Mouse (Mus musculus) 416B (cell line): Measurements from ENCODE around the gene Rab3il1.

ENCODE experiments used
- DNase-seq: peaks from one replicate; pipeline ENCODE4 v3.0.0; 2011; ENCODE audit warnings: low read depth

Gene Rab3il1

DNA sequence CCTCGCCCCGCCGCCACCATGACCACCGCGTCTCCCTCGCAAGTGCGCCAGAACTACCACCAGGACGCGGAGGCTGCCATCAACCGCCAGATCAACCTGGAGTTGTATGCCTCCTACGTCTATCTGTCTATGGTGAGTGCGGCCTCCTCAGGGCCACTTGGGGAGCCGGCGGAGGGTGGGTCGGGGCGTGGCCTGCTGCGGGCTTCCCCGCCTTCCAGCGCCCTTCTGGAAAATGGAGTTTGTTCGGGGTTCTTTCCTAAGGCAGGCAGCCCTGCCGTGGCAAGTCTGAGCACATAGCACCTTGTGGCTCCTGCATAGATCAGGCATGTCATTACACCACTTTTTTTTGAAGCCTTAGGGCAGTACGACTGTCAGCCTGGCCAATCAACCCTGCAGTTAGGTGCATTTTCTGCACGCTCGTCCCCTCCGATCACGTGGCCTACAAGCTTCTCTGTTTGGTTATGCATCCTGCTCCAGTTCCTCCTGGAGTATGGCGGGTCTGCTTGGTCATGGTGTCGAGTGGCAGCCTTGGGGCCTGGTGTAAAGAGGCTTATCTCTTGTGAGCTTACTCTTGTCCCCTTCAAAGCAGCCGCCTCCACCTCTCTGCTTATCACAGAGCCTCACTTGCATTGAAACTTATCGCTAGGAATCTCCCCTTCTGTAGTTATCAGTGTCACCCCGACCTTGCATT, 18.5 kb upstream of the Rab3il1 start:
- peak; percentile 90 for DNase-seq

DNA sequence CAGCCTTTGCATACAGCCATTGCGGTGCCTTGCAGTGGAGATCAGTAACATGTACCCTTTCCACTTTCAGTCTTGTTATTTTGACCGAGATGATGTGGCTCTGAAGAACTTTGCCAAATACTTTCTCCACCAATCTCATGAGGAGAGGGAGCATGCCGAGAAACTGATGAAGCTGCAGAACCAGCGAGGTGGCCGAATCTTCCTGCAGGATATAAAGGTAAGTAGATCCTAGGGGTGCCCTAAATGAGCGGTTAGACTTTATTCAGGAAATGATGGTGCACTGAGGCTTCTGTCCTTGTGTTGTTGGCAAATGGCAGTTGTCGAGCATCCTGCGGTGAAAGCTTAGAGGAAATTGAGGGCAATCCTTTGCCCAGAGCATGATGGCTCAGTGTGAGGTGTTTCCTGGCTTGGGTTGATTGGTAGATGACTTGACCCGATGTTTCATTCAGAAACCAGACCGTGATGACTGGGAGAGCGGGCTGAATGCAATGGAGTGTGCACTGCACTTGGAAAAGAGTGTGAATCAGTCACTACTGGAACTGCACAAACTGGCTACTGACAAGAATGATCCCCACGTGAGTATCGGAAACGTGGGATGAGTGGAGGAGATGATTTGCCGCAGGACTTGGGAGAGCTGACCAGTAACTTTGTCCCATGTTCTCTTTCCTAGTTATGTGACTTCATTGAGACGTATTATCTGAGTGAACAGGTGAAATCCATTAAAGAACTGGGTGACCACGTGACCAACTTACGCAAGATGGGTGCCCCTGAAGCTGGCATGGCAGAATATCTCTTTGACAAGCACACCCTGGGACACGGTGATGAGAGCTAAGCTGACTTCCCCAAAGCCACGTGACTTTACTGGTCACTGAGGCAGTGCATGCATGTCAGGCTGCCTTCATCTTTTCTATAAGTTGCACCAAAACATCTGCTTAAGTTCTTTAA, 17.1 kb upstream of the Rab3il1 start:
- peak; percentile 97 for DNase-seq

DNA sequence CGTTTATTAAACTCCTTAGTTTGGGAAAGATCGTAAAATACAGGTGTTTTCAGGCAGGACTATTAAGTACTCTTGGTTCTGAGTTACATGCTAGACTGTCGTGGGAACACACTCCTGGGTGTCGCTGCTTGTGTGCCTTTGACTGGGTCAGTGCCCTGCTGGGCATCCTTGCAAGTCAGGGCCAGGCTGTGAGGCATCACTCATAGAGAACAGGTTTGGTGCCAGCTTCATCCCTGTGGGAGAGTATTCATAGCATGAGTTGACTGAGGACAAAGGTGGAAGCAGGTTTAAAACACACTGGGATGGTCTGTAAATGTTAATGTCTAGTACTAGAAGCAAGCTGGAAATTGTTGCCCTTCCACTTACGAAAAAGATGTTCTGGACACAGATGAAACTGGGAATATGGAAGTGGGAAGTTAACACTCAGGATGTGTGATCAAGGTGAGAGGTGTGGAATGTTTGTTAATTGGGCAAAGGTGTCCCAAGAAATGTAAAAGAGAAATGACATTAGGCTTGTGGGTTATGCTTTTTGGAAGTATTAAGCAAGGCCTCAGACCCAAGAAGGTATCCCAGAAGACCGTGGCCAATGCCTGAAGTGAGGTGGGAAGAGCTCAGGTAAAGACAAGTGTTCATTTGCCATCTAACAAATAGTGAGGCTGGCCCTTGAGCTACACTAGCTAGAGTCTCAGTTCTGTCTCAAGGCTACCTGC, 16.1 kb upstream of the Rab3il1 start:
- peak; percentile 20 for DNase-seq

DNA sequence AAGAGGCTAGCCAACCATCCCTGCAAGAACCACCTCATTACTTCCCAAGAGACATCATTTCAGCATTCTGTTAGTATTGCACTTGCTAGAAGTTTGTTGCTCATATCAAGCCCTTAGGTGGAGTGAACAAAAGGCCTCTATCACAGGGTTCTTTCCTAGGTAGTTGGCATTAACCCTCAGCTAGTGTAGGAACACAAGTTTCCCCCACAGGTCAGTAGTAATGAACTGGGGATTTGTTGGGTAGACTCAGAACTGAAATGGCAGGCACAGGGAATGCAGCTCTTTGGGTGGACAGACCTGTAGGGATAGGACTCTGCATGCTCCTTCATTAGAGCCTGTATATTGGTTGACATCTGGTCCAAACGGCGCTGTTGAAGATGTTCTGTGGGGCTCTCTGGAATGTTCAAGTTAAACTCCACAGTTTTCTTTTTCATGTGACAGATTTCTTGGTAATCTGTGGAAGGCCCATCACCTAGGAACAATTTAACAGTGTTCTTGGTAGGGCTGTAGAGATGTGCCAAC, 15.5 kb upstream of the Rab3il1 start:
- DNase-seq = peak; percentile 35

DNA sequence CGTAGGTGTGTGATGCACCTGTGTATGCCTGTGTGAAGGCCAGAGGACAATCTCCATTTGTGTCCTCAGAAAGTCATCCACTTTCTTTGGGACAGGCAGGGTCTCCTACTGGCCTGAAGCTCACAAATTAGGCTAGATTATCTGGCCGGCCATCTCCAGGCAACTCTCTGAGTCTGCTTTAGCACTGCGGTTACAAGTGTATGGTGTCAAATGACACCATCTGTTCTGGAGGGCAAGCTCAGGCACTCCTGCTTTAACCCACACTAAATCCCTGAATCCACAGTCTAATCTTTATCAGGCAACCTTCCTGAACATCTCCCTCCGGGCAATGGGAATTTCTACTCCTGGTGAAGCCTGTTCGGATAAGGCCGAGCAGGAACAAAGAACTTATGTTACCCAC, 14.3 kb upstream of the Rab3il1 start:
- peak; percentile 87 for DNase-seq

DNA sequence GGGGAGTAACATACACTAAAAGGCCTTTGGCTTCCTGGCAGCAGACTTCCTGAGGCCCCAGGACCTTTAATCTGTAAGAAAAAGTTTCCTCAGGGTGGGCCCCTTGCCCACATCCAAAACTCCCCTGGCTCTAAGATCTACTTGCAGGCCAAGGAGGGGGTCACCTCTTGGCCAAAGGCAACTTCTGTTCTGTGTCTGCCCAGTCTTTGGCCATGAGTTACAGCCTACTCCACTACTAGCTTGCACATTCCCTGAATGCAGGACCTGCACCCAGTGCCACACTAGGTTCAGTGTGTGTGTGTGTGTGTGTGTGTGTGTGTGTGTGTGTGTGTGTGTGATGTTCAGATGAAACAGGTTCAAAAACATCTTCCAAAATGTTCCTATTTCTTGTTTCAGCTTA, 13.9 kb upstream of the Rab3il1 start:
- DNase-seq = no peak

DNA sequence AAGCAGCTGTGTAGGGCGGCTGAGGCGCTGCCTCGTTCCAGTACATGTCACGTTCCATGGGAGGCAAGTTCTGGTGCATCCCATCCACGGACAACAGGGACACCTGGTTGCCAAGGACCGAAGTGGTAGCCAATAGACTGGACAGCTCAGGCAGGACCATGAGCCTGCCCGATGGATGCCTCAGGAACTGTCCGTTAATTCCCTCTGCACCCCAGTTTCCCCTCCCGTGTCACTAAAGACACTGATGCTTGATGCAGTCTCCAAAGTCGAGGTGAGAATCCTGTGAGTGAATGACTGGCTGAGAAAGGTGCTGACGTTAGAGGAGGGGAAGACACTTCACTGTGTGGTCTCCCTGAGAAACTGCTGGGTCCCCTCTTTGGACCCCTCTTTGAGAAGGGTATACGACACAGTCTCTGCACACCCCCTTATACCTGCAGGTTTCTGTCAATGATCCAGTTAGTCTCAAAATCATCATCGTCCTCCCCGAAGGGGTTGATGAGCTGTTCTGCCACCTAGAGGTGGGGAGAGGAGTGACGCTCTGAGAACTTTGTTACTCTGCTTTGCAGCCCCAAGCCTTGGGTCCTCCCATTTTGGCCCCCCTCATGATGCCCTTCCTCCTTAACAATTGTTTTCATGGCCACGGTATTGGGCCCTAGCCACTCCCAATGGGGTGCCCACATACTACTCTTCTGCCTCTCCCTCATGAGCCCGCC, 12.1 kb upstream of the Rab3il1 start:
- peak; percentile 61 for DNase-seq

DNA sequence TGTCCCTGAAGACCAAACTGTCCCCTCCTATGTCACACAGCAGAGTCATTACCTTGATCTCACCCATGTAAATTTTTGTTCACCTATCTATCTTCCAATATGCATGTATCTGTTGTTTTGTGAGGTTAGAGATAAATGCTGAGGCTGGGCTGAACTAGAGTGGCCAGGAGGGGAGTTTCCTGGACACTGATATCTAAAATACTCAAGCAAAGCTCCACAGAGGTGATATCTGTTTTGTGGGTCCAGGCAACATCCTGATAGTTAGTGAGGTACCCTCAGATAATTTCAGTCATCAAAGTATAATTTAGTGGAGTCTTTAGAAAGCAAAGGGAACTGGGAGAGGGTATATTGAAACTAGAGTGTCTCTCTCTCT, 11.6 kb upstream of the Rab3il1 start:
- DNase-seq = no peak

DNA sequence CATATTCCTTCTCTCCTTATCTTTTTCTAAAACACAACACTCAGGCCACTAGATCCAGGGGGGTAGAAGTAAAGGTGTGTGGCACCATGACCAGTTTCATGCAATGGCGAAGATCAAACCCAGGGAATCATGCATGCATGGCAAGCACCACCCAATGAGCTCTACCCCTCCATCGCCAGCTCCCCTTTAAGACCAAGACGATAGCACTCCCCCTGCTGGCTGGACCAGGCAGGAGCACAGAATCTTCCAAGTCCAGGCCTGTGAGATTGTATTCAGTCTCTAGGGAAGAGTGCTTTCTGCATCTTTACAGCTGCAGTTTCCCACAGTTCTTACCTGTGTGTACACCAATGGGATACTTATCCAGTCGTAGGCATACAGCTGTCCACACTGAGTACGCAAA, 10.2 kb upstream of the Rab3il1 start:
- DNase-seq = peak; percentile 87

DNA sequence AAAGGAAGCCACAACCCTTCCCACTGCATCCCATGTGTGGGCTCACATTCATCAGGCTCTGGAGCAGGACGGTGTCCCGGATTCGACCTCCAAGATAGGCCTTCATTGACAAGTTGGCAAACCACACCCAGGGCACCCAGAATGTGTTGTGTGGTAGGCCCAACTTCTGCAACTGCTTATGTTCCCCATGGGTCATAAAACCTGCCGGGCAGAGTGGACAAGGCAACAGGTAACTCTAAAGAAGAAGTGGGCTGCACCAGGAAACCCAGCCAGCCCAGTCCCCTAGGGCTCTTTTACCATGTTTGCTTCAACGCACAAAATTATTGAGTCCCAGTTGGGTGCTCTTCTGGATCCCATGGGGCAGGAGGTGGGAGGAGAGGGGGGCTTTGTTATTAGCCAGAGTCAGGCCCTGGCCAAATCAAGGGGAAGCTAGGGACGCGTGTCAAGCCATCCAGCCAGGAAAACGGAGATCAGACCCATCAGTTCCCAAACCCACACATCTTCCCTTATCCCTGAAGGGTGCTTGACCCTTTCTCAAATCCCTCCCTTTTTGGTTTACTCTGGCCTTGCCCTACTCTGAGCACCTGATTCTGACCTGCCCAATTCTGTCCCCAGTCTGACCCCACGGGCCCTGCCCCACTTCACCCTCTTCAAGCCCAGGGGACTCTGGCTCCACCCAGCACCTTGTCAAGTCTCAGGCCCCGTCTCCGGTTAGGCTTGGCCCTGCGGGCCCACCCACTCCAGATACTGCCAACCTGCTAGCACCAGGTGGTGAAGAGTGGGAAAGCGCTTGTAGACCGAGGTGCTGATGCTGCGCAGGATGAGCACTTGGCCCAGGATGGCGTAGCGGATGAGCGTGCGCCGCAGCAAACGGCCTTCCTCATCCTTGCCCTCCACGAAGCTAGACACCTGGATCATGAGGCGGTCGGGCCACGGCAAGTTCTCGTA, 9.2 kb upstream of the Rab3il1 start:
- no peak for DNase-seq

DNA sequence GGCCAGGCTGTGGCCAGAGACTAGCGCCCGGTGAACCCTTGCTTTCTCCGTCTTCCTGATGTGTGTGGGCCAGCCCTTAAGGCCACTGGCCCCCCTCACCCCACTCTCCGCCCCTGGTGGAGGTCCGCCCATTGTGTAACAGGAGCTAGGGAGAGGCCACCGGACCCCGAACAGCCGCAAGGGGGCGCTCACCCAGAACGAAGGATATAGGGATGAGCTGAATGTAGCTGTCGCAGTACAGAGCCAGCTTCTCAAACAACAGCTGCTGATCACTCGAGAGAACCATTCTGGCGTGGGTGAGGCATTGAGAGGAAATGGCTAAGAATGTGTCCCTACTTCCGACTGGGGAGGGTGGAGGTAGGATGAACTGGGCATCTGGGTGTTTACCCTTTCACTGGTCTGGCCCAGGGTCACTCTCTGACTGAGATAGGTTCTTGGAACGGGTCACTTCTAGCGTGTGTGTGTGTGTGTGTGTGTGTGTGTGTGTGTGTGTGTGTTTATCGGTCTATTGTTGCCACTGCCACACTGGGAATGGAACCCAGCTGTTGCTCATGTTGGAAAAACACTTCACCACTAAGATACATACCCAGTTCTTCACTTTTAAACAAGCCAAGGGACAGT, 8.3 kb upstream of the Rab3il1 start:
- DNase-seq = peak; percentile 93

DNA sequence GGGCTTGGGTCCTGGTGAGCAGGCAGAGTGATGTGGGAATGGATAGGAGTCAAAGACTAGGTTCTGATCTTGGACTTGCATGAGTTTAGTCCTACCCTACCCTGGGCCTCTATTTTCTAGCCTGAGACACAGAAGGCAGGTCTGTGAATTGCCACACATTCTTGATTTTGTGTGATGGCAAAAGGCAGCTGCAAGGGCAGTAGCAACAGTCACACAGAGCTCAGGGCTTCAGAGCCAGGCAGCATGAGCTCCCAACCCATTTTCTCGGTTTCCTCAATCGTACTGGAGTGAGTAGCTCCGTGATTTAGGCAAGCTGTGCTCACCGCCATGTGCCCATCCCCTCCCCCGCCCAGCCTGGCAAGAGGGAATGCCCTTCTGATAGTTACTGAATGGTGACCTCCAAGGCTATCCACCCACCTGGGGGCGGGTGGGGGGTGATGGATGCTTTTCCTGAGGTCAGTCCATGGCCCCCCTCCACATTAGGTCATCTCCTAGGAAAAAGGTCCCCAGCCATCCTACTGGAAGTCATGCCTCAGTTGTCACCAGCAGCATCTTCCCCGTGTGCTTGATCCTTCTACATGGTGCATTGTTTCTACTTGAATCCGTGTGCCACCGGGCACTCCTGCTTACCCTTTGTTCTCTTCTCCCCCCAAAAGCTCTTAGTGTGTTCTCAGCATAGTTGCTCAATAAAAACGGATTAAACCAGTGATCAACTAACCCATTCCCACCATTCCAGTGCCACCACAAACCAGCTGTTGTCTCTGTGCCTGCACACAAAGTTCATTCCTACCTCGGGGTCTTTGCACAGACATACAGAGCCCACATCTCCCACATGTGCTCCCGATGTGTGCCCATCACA, 4.0 kb upstream of the Rab3il1 start:
- no peak for DNase-seq

DNA sequence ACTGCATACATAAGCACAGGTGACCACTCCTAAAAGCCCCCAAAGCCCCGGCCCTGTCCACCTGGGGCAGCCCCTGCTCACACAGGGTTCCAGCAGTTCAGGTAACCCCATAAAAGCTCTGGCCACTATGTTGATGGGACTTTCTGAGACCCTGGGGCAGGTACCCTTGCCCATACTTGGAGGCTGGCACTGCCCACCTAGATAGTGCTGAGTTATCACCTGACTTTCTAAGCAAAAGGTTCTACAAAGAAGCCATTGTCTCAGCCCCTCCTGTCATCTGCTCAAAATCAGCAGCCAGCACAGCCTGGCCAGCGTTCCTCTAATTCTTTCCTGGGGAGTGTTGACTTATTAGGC, 3.4 kb upstream of the Rab3il1 start:
- no peak for DNase-seq

DNA sequence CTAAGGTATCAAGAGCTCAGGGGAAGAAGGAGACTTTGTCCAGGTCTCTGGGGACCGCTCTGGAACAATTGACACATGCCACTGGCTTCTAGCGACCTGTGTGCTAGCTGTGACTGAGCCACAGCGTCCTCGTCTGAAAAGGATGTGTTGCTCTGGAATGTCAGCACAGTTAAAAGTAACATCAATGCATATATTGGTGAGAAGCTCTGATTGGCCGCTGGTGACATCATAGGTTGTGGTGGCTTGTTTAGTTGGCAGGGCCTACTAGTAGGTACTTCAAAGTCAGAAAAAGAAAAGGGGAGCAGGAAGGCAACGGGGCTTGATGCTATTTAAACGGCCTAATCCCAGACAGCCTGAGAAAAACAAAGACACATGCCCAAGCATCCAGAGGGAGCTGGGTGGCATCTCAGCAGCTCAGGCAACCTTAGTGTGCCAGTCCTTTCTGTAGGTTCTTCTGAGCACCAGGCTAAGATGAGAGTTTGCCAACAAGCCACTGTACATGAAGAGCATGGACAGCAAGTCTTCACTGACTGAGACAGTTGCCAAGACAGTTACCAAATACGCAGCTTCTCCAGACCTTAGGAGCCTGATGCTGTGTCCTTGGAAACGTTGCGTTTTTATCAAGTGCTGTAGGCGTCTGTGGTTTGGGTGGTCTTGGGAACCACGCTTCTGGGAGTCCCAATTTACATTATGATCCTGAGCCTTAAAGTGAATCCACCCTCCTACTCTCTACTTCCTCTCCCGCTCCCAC, 2.6 kb upstream of the Rab3il1 start:
- no peak for DNase-seq

DNA sequence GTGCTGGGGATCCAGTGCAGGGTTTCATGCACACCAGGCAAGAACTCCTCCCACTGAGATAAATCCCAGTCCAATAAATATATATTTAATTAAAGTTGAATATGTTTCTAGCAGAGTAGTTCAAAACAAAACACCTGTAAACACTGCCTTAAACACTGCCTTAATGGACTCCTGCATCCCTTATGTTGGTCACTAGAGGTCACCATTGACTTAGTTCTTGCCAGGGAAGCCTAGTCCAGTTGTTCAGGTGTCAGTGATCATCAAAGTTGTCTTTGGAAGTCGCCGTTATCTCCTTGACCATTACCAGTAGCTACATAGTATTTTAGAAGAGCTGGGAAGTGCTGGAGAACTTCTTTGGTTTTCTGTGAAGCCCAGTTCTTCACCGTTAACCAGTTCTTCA, 1.1 kb upstream of the Rab3il1 start:
- DNase-seq = peak; percentile 74

DNA sequence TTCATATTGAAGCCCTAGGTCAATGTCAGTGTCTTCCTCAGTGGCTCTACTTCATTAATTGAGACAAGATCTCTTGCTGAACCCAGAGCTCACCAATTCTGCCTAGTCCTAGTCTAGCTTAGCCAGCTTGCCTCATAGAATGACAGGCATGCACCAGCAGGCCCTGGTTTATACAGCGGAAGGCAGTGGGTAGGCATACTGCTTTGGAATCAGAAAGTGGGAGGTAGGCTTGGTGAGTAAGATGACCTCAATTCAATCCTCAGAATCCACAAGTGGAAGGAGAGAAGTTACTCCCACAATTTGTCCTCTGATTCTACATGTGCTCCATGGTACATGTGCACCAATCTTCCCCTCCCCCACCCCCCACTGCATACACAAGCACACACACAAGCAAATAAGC, 2.2 kb downstream of the Rab3il1 start:
- no peak for DNase-seq

DNA sequence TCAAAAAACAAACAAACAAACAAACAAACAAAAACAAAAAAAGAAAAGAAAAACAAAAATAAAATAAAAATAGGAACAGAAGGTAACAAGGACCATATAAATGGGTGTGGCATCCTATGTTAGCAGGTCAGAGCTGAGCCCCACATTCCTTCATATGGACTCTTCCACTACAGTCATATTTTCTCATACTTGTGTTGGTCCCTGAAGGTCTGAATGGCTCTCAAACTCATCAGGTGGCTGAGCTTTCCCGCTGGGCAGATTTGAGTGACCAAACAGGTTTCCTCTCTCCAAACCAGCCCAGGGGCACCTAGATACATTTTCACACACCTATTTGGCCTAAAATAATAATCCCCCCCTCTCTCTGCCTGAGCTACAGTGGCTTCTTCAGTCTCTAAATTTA, 9.9 kb downstream of the Rab3il1 start:
- DNase-seq = no peak

DNA sequence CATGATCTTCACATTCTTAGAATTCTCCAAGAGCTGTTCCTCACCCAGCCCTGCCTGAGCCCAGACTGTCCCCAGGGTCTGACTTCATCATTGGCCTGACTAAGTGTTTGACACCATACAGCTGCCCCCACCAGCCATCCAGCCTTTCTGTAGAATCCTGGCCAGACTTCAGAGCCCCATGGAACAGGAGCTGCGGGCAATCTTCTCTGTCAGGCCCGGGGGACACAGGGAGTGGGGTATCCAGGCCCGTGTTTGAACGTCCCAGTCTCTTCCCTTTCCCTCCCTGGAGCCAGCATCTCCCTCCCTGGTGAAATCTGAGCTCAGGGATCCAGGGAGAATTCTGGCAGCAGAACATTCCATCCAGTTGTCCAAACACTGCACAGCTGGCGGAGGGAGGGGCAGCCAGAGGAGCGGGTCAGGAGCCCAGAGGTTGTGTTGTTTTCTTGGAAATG, 11.4 kb downstream of the Rab3il1 start:
- no peak for DNase-seq

DNA sequence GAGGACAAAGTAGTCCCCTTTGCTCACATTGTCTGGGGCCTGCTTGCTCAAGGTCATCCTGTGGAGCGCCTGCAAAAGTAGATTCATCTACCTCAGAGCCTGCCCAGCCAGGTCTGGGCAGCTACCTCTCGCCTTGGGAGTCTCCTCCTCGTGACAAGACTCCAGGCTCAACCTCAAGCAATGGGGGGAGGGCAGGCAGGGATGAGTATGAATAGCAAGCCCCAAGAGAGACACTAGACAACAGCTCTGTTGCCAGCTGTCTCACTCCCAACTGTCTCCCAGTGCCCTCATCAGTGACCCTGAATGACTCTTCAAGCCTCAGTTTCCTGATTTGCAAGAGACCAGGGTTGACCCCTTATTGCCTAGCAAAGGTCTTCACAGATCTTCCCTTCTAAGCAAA, 11.9 kb downstream of the Rab3il1 start:
- DNase-seq = no peak
